Mouse (Mus musculus) thymus, adult 18-20 months (tissue): ENCODE measurements around the gene Adamts16.
"Not testable (repeated sequence)": the region's sequence is repeated elsewhere in the genome, so short reads cannot be mapped to it uniquely, and the experiment has no call there.

ENCODE experiments used
- DNase-seq, 2 experiments: peaks; one replicate each; pipeline ENCODE4 v3.0.0; 2022; ENCODE audit warnings: mixed read lengths in 2 of 2

Adamts16 gene

DNA sequence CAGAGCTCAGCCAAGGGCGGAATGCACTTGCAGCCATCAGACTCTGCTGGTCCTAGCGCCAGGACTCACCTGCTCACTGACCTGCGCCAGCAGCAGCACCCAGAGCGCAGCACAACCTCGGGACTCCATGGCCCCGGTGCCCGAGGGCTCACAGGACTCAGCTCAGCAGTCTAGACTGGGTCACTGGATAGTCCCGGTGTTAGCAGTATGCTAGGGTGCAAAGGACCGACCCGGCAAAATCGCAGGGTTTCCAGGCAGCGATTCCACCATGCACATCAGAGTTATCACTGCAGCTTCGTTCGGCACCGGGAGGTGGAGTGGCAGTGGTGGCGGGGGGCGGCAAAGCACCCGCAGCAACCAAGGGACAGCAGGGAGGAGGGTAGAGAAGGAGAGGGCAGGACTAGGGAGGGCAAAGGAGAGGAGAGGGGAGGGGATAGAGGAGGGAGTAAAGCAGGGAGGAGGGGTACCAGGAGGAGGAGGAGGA is at the start of gene Adamts16:
Gene Adamts16 (minus strand): TSS at position 391 of the 484 bp plus-strand sequence.
- DNase-seq: no peak

GRCm38 (mm10) chr13:70887136-70887535 is 45.5 kb upstream of the Adamts16 start:
- DNase-seq: no peak

- no peak for DNase-seq
Observed at GRCm38 (mm10) chr13:70885006-70885405, 43.4 kb upstream of the Adamts16 start.

GRCm38 (mm10) chr13:70883891-70884890 is 42.6 kb upstream of the Adamts16 start:
- no peak for DNase-seq

DNA sequence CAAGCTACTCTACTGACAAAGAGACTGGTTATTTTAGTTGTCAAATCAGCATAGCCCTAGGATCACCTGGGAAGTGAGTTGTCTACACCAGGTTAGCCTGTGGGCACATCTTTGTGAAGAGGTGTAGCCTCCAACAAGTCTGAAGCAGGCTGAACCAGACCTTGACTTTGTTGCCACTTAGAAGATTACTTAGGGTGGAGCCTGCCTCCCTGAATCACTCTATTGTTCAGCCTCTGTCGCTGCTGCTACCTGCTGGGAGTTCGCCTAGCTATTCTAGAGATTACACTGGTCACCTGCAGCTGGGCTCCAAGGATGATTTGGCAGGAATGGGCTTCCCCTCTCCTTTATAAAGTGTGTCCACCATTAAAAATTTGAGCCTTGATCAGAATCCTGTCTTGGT is 38.4 kb upstream of the Adamts16 start:
- not testable (repeated sequence) for DNase-seq

GRCm38 (mm10) chr13:70877550-70877913 is 35.9 kb upstream of the Adamts16 start:
- no peak for DNase-seq

GRCm38 (mm10) chr13:70876648-70877549 is 35.3 kb upstream of the Adamts16 start:
- DNase-seq: no peak

- DNase-seq: no peak
Observed at GRCm38 (mm10) chr13:70875411-70875949, 33.9 kb upstream of the Adamts16 start.

- DNase-seq: no peak
Observed at GRCm38 (mm10) chr13:70874741-70875140, 33.1 kb upstream of the Adamts16 start.

DNA sequence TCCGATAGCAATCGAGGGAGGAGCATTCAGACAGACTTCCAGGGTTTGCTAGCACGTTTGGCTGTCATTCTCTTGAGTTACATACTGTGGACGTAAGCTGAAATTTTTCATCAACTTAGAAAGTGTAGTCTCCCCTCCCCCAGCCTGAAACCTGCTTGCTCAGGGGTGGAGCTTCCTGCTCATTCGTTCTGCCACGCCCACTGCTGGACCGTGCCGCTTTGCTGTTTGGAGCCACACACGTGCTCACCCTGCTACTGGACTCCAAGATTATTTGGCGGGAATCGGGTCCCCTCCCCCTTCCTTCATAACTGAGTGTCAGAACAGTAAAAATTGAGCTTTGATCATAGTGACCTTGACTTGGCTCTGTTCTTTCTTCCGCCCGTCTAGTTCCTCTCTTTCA is 32.2 kb upstream of the Adamts16 start:
- DNase-seq: not testable (repeated sequence)

GRCm38 (mm10) chr13:70871049-70871448 is 29.4 kb upstream of the Adamts16 start:
- no peak for DNase-seq

- no peak for DNase-seq
Observed at GRCm38 (mm10) chr13:70866971-70867625, 25.5 kb upstream of the Adamts16 start.

- no peak for DNase-seq
Observed at GRCm38 (mm10) chr13:70865867-70866266, 24.3 kb upstream of the Adamts16 start.

GRCm38 (mm10) chr13:70862162-70862908 is 20.7 kb upstream of the Adamts16 start:
- no peak for DNase-seq

- no peak for DNase-seq
Observed at GRCm38 (mm10) chr13:70853601-70854000, 12.0 kb upstream of the Adamts16 start.

- DNase-seq: no peak
Observed at GRCm38 (mm10) chr13:70846933-70847332, 5.3 kb upstream of the Adamts16 start.

DNA sequence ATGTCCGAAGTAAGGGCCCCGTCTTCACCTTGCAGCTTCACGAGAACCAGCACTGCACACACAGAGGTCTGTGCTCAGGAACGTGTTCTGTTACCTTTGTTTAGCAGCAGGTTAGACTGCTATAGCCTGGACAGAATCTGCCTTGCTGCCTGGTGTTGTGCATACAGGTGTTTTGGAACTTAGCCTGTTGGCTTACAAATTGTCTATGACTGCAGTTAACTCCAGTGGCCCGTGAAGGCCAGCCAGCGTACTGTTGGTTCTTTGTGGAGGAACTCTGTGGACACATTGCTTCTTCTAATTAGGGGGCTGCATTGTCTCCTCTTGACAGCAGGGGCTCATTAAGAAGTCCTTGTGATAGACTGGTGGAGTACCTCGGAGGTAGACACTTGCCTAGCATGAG is 3.9 kb upstream of the Adamts16 start:
- DNase-seq: no peak

DNA sequence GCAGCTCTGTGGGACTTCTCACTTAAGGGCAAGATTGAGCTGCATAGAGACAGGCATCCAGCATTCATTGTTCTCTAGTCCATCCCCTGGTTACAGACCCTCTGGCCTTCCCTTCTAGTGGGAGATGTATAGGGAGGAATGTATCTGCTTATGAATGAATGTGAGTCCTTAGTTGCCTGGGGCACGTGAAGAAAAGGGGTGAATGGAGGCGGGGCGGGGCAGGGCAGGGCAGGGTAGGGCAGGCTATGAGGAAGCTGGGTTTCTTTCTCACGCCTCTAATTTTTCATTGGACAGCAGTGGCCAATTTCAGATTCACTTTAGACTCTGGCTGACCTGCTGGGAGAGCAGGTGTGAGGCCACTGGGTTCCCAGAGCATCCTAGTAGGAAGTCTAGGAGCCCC is 515 bp upstream of the Adamts16 start:
- no peak for DNase-seq

DNA sequence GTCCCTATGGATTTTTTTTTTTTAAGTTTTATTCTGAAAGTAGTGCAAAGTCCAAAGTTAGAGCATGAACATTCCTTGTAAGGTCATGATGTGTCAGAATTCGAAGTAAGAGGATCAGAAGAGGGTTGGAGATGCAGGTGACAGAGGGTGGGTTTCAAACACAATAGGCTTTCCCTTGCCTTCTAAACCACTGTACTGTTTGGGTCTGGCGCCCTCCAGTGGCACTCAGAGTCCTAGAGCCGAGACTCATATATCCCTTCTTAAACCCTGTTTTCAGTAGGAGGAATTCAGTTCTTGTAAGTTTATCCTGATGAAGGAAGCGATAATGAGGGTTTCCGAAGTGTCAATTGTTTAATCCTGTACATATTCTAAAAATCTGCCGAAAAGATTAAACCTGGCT is 1.4 kb downstream of the Adamts16 start:
- DNase-seq: peak in 1 of 2 experiments; percentile 3

DNA sequence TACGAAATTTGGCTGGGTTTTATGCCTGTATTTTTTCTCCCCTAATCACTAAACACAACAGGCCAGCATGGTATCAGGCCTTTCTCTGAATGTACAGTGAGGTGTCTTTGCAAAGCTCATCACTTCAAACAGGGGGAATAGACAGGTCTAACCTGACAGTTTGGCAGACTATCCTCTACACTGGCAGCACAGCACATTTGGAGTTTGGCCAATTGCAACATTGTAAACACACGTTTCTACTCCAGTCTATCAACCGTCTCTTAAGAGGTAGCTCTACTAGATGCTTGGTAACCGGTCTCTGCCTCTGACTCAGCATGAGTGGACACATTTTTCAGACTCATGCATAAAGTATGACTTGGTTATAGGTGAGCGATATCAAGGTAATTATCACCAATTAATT is 4.0 kb downstream of the Adamts16 start:
- no peak for DNase-seq

GRCm38 (mm10) chr13:70836246-70836645 is 5.4 kb downstream of the Adamts16 start:
- DNase-seq: no peak
